In genomic region chr10:38916027-38916617, GRCm38 (mm10) we compare ENCODE assay signal across 17 mouse cellular contexts. TPM values are rescaled to one million over a fixed set of nuclear protein-coding genes. Genes with fewer than 3 reads are reported as not detected.
DNase-seq lines count a peak whose midpoint lies in the region; ATAC-seq and TF ChIP-seq lines count a peak whose summit lies in the region.
"Had no signal": no experiment of that assay in that cellular context is flagged by ENCODE, and none has a peak within 500 bp of the region (broad histone marks: within the 10 kb centered on the region; RNA-seq: fewer than 3 reads in every experiment).

No protein-coding gene starts in this region.

- H3K27me3 ChIP-seq in lung, embryonic 14.5 days (ENCODE audit: insufficient read depth, low read length): no peaks in the 10 kb centered on the region
- no peaks in the 10 kb centered on the region for H3K27me3 ChIP-seq in lung, postnatal 0 days (replicated peaks; ENCODE audit: insufficient read depth, low read length)
- H3K27me3 ChIP-seq in stomach, embryonic 16.5 days (ENCODE audit: control insufficient read depth, insufficient read depth, low read length): no peaks in the 10 kb centered on the region
- H3K27me3 ChIP-seq: hindbrain, embryonic 15.5 days; neural tube, embryonic 12.5 days had no signal

- ATAC-seq in lung, embryonic 14.5 days (ENCODE audit: insufficient read depth): peak; percentile 90
- peak; percentile 90 for ATAC-seq in lung, postnatal 0 days
- peak; percentile 37; the same call in 1 of the 2 replicates for ATAC-seq in stomach, embryonic 16.5 days (ENCODE audit: insufficient read depth, low FRiP score)
- ATAC-seq: forebrain, postnatal 0 days had no signal

- DNase-seq in gastrocnemius, adult 18-20 months (ENCODE audit: low spot score): peak; percentile 54
- no peak for DNase-seq in gastrocnemius, postnatal 10 days
- DNase-seq in lung, embryonic 14.5 days: peak; percentile 80
- DNase-seq in lung, adult 2 months: no peak
- peak; percentile 82 for DNase-seq in lung, postnatal 0 days (ENCODE audit: low spot score)
- DNase-seq in frontal cortex, adult 2 months (ENCODE audit: extremely low spot score in 1 of 2, low spot score in 1 of 2): no peak
- no peak for DNase-seq in adrenal gland, postnatal 10 days
- DNase-seq: adrenal gland, postnatal 36 days; cerebellum, postnatal 10 days; forebrain, postnatal 0 days; kidney, adult 9 months; layer of hippocampus, postnatal 36 days had no signal

- no peak for TF ChIP-seq CTCF in lung, embryonic 14.5 days (IDR thresholded peaks at IDR 0.05; ENCODE audit: low read depth)
- TF ChIP-seq CTCF in lung, adult 2 months (IDR thresholded peaks at IDR 0.05; ENCODE audit: insufficient read depth, low read length): no peak
- no peak for TF ChIP-seq CTCF in lung, postnatal 0 days (IDR thresholded peaks at IDR 0.05)

- TF ChIP-seq POLR2A in lung, adult 2 months (IDR thresholded peaks at IDR 0.05; ENCODE audit: borderline replicate concordance, extremely low read depth, low read depth, low read length): no peak

- no peak overlapping the region for H3K4me3 ChIP-seq in lung, embryonic 14.5 days (ENCODE audit: low read depth, low read length)
- no peak overlapping the region for H3K4me3 ChIP-seq in lung, adult 2 months (replicated peaks; ENCODE audit: extremely low read depth, low read depth, low read length)
- H3K4me3 ChIP-seq in lung, postnatal 0 days (ENCODE audit: low read depth, low read length): no peak overlapping the region
- H3K4me3 ChIP-seq in stomach, embryonic 16.5 days (replicated peaks; ENCODE audit: low read length): no peak overlapping the region
- H3K4me3 ChIP-seq: hindbrain, embryonic 15.5 days; neural tube, embryonic 12.5 days had no signal

- H3K27ac ChIP-seq in lung, embryonic 14.5 days (ENCODE audit: low read depth): peak overlapping the region; percentile 65; the same call in 1 of the 2 replicates
- H3K27ac ChIP-seq in lung, postnatal 0 days (ENCODE audit: low read length): peak overlapping the region; percentile 43
- peak overlapping the region; percentile 48; the same call in 1 of the 2 replicates for H3K27ac ChIP-seq in stomach, embryonic 16.5 days (ENCODE audit: low read length)
- H3K27ac ChIP-seq: hindbrain, embryonic 15.5 days; liver, embryonic 14.5 days; neural tube, embryonic 12.5 days had no signal

- 20% methylated on average over 4 of the region's 4 CpGs for WGBS in lung, embryonic 14.5 days
- 26% methylated on average over 4 of the region's 4 CpGs for WGBS in lung, adult 2 months
- WGBS in lung, postnatal 0 days: 31% methylated on average over 4 of the region's 4 CpGs
- WGBS in stomach, embryonic 16.5 days: 27% methylated on average over 4 of the region's 4 CpGs

- no peak overlapping the region for H3K9ac ChIP-seq in lung, embryonic 14.5 days
- no peak overlapping the region for H3K9ac ChIP-seq in lung, postnatal 0 days (replicated peaks; ENCODE audit: low read depth)
- H3K9ac ChIP-seq in stomach, embryonic 16.5 days (ENCODE audit: low read length): no peak overlapping the region
- H3K9ac ChIP-seq: forebrain, postnatal 0 days; hindbrain, embryonic 15.5 days; liver, embryonic 14.5 days; neural tube, embryonic 12.5 days had no signal

- no peak overlapping the region for H3K4me2 ChIP-seq in lung, embryonic 14.5 days
- no peak overlapping the region for H3K4me2 ChIP-seq in lung, postnatal 0 days (replicated peaks; ENCODE audit: low read depth, low read length)
- H3K4me2 ChIP-seq in stomach, embryonic 16.5 days (ENCODE audit: low read depth, low read length): no peak overlapping the region
- H3K4me2 ChIP-seq: hindbrain, embryonic 15.5 days; neural tube, embryonic 12.5 days had no signal

- H3K36me3 ChIP-seq in lung, embryonic 14.5 days (ENCODE audit: insufficient read depth): no peaks in the 10 kb centered on the region
- H3K36me3 ChIP-seq in lung, postnatal 0 days (ENCODE audit: insufficient read depth, low read length): no peaks in the 10 kb centered on the region
- no peaks in the 10 kb centered on the region for H3K36me3 ChIP-seq in stomach, embryonic 16.5 days (ENCODE audit: control insufficient read depth, insufficient read depth, low read length)
- H3K36me3 ChIP-seq: hindbrain, embryonic 15.5 days; neural tube, embryonic 12.5 days had no signal

- H3K9me3 ChIP-seq in lung, embryonic 14.5 days (ENCODE audit: low read depth, low read length): no peaks in the 10 kb centered on the region
- H3K9me3 ChIP-seq in lung, postnatal 0 days (ENCODE audit: low read length): no peaks in the 10 kb centered on the region
- H3K9me3 ChIP-seq in stomach, embryonic 16.5 days (replicated peaks; ENCODE audit: control insufficient read depth, low read length): no peaks in the 10 kb centered on the region
- H3K9me3 ChIP-seq: hindbrain, embryonic 15.5 days; neural tube, embryonic 12.5 days had no signal

- H3K4me1 ChIP-seq in lung, embryonic 14.5 days (ENCODE audit: insufficient read depth): peaks cover 3% of the 10 kb centered on the region; the same call in 1 of the 2 replicates
- H3K4me1 ChIP-seq in lung, adult 2 months (ENCODE audit: control insufficient read depth, insufficient read depth, low read length): peaks cover 4% of the 10 kb centered on the region
- H3K4me1 ChIP-seq in lung, postnatal 0 days (ENCODE audit: insufficient read depth, low read depth, low read length): no peaks in the 10 kb centered on the region
- H3K4me1 ChIP-seq in stomach, embryonic 16.5 days (ENCODE audit: control insufficient read depth, insufficient read depth, low read length): peaks cover 4% of the 10 kb centered on the region; the same call in 1 of the 2 replicates
- H3K4me1 ChIP-seq: hindbrain, embryonic 15.5 days; neural tube, embryonic 12.5 days had no signal

- peak; percentile 31; the same call in 1 of the 2 replicates for TF ChIP-seq EP300 in lung, postnatal 0 days (IDR thresholded peaks at IDR 0.05)

RNA-seq across cellular contexts. Expression of gene Lama4, which starts 49.2 kb away (rescaled TPM):
- total RNA-seq in gastrocnemius, adult 18-20 months (2021): 10 to 100 TPM; 13.7 to 19.2 TPM
- total RNA-seq in gastrocnemius, postnatal 10 days (2021): 100 to 1,000 TPM in 1 of 2 experiments, 10 to 100 TPM in 1; 99.0 to 129 TPM
- 111 and 114 TPM in 2 replicates for polyA plus RNA-seq in lung, embryonic 14.5 days (2014; fragmentation: Nextera tagmentation; extraction: Ambion mirVana)
- 37.7 and 48.2 TPM in 2 replicates for polyA plus RNA-seq in lung, adult 2 months (2012; rRNA removed)
- 72.0 and 73.6 TPM in 2 replicates for polyA plus RNA-seq in lung, postnatal 0 days (2015; fragmentation: Nextera tagmentation; extraction: Ambion mirVana)
- polyA plus RNA-seq in stomach, embryonic 16.5 days (2015; fragmentation: Nextera tagmentation; extraction: Ambion mirVana): 72.4 and 75.1 TPM in 2 replicates
- polyA plus RNA-seq in frontal cortex, adult 2 months (2012; rRNA removed): 5.6 and 7.6 TPM in 2 replicates
- total RNA-seq in adrenal gland, postnatal 10 days (2021): 100 to 1,000 TPM; 106 to 136 TPM
- total RNA-seq: megakaryocyte-erythroid progenitor cell, adult 5-6 weeks had no signal

Comparison
In these comparisons a context has a peak if more than half of its experiments do, and no peak if none do; other contexts are left out.
1. DNase-seq: peak in gastrocnemius, adult 18-20 months (single experiment), lung, embryonic 14.5 days (single experiment) and lung, postnatal 0 days (single experiment); none in gastrocnemius, postnatal 10 days (single experiment), lung, adult 2 months (single experiment), frontal cortex, adult 2 months (0 of 2) and adrenal gland, postnatal 10 days (single experiment).
2. ATAC-seq: peak in every context shown above with its lines; median percentile 90 in lung, embryonic 14.5 days; 90 in lung, postnatal 0 days; 37 in stomach, embryonic 16.5 days.
3. Peak in every context shown above with its lines, with median percentiles within 50 percentile points of each other: H3K27ac ChIP-seq.